Mouse (Mus musculus) retina, embryonic 14.5 days (tissue): ENCODE data around the gene Ift122.

Source experiments
- DNase-seq: peaks from one replicate; pipeline ENCODE4 v3.0.0-alpha.2; 2015; ENCODE audit warnings: low spot score

Ift122 gene

DNA sequence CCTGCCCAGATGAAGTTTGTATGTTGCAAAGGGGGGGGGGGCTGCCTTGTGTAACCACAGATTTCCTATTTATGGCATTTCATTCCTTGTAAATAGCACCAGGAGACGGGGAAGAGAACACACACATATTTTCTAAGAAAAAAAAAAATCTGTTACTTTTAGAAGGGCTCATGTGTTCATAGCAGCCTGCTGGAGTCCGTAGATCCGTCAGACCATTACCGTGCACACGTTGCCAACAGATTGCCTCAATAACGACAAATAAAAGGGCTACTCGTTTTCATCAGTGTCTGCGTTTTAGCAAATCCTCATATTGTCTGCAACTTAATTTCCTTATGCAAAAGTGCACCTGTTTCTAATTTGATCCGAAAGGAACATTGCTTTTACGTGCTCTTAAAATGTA is 73.1 kb downstream of the Ift122 start:
- no peak for DNase-seq

DNA sequence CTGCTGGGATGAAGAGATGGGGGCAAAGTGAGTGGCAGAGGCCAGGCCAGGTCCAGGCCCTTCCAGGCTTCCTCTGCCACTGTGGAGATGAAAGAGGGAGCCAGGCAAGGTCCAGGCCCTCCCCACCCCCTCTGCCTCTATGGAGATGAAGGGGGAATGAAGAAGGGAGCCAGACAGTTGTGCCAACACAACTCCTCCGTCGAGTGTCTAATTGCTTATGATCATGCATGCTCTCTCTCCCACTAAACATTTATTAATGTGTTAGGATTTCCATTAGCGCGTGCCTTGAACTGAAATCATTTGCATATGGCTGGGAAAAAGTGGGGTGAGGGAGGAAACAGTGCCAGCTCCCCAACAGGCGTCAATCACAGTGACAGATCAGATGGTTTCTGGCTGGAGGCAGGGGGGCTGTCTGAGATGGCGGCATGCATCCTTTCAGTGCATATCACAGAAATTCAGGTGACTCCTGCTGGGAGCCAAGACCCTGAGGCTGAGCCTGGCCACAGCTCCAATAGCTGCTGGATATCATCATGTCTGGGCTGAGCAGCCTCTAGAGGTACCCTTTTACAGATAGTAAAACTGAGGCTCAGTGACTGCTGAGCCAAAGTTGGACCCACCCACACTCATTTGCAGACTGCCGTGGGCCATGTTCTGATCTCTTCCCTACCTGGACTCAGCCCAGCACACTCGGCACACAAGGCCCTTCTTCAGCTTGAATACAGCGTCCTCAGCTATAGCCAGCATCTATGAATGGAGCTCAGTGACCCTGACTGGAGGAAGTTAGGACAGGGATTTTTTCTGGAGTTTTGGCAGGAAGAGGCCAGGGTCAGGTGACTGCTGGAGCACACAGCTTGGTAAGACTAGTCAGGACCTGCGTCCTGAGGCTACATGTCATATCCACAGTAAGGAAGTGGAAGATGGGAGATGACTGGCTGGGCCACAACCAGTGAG is 74.3 kb downstream of the Ift122 start:
- no peak for DNase-seq

DNA sequence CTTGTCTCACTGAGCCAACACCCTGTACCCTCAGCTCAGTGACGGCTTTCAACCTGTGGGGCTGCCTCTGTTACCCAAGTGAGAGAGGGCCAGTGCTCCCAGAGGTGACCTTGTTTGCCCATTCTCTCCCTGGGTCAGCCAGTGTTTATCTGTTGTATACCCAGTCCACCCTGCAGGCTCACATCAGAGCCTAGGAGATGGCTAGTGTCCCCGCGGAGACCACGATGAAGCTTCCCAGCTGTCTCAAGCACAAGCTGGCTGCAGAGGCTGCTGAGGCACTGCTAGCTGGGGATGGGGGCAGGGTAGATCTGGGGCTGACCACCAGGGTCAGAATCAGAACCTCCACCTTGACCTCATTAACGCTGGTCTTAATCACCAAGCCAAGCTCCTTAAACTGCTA is 76.7 kb downstream of the Ift122 start:
- DNase-seq, result peak; percentile 12

DNA sequence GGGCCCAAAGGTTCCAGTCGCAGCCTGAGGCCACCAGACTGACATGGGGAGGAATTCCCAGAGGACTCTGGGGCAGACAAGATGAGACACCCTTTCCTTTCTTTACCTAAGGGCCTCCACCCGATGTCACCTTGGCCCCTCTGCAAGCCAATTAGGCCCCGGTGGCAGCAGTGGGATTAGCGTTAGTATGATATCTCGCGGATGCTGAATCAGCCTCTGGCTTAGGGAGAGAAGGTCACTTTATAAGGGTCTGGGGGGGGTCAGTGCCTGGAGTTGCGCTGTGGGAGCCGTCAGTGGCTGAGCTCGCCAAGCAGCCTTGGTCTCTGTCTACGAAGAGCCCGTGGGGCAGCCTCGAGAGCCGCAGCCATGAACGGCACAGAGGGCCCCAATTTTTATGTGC is 78.4 kb downstream of the Ift122 start, which contains the start of gene Rho:
TSS of gene Rho (plus strand) at position 110 of the 400 bp plus-strand sequence.
- DNase-seq, result no peak

DNA sequence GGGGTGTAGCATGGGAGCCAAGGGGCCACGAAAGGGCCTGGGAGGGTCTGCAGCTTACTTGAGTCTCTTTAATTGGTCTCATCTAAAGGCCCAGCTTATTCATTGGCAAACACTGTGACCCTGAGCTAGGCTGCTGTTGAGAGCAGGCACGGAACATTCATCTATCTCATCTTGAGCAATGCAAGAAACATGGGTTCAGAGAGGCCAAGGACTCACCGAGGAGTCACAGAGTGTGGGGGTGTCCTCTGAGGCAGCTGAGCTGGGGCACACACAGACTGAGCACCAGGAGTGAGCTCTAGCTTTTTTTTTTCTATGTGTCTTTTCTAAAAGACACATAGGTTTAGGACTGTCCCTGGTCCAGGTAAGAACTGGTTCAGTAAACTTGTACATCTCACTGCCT is 79.1 kb downstream of the Ift122 start:
- DNase-seq, result no peak

DNA sequence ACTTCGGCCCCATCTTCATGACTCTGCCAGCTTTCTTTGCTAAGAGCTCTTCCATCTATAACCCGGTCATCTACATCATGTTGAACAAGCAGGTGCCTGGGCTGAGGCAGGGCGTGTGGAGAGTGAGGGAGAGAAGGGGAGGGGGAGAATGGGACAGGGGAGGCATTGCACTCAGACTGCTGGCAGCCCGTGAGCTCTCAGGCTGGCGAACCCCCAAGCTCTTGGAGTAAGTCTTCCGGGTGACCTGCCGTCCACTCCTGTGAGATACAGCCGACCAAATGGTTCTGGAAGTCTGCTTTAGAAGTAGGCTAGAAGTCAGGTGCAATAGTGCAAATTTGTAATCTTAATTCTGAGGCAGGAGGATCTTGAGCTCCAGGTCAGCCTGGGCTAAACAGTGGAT is 82.3 kb downstream of the Ift122 start:
- no peak for DNase-seq

DNA sequence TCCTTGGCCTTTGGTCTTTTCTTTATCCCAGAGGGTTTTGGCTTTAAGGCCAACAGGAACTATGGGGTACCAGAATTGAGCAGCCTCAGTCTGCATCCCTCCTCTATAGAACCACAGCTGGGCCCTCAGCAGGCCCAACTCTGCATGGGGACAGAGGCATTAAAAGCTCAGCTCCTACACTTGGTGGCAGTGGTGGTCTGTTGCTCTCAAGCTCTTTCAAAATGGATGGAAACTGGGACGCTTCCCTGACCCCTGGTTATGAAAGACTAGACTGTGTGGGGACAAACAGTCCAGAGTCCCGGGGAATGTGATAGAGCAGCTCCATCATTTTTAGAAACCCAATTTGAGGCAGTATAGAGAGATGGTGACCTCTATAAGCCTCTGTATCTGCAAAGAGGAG is 84.7 kb downstream of the Ift122 start:
- DNase-seq, result no peak

DNA sequence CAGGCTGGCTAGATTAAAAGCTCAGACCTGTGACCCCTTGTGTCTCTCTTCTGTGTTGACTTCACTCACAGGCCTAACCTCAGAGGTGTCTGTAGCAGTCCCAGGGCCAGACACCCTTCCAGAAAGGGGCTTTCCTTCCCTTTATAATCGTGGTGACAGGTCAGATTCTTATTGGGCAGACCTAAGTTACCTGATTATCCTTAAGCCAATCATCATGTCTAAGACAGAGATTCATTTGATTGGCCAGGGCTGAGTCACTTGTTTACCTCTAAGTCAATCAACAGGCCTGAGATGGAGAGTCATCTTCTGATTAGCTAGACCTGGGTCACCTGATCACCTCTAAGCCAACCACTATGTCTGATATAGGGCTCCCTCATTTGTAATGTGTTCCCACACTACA is 85.5 kb downstream of the Ift122 start:
- no peak for DNase-seq

DNA sequence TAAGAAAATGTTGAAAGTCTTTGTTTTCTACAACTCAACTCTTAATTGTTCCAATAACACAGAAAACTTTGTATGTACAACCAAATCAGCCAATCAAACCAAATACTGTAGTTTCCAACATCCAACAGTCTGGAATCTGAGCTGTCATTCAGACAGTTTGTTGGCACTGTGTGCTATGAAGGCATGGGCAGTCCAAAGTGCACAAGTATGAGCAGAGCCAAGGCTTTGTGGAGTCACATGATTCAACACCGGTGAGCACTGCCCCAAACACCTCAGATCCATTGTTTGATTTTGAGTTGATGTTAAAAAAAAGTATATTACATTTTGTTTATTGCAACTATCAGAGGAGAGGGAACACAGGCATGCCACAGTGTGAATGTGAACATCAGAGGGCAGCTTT is 87.3 kb downstream of the Ift122 start:
- DNase-seq, result no peak

DNA sequence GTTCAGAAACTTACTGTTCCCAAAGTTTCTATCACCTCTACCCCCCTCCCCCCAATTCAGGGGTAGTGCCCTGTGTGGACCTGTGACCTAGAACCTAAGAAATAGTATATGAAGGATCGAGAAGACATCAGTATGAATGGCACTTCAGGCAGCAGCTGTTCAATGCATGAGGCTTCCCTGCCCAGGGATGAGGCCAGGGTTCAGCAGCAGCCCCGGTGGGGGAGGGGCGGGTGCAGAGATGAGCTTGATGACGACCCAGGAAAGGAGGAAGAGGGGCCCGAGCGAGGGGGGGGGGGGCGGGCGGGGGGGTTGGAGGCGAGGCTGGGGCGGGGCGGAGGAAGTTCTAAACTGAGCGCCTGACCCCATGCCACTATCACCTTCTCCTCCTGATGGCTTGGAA is 87.9 kb downstream of the Ift122 start:
- peak; percentile 56 for DNase-seq

DNA sequence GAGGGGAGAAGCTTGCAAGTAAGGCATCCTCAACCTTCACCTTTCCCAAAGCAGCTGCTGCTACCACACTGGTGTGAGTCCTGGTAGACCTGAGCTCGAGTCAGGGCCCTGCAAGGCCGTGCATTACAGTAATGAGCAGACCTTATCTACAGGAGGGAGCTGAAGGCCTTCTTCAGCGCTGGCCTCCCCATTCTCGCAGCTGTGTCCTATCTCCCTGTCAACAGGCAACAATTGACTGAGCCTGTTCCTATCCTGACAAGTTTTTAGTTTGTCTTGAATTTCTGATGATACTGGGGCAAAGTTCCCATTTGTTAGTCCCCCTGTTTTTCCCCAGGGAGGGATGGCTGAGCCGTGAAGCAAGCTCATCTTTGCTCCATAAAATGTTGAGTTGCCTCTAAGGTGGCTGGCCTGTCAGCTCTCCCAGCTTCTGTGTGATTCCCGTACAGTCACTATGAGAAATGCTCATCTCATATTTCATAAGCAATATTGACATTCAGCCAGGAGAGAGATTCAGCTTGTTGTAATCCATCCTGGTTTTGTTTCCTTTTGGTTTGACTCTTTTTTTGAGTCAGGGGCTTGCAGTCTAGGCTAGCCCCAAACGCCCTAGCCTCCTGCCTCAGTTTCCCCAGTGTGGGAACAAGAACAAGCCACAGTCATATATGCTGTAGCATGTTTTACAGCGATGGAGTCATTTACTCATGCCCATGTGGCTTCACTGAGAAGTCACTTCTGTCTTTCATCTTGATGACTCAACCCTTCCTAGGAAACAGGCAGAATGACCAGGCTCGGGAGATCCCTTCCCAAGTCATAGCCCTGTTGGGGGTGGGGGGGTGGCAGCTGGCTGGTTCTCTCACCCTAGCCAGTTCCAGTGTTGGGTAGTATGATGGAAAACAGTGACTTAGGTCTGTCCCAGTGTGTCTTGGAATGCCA is 90.5 kb downstream of the Ift122 start:
- no peak for DNase-seq

DNA sequence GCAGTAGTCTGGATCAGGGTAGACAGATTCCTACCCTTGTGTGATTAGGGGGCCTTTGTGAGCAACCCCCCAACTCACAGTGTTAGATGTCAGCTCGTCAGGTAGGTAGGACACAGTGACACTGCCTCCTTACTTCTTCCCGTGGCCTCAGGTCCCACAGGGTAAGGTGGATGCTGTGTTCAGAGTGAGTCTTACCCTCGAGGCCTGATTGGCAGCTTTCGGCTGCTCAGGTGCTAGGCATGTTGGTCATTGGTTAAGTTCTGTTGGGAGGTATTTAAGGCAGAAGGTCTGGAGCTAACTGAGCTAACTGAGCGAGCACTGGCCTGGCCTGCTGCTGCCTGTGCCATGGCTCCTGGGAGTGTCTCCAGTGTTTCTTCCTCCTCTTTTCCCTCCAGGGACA is 91.4 kb downstream of the Ift122 start, which contains the start of gene H1foo:
TSS of gene H1foo (plus strand) at position 301 of the 400 bp plus-strand sequence.
- no peak for DNase-seq

DNA sequence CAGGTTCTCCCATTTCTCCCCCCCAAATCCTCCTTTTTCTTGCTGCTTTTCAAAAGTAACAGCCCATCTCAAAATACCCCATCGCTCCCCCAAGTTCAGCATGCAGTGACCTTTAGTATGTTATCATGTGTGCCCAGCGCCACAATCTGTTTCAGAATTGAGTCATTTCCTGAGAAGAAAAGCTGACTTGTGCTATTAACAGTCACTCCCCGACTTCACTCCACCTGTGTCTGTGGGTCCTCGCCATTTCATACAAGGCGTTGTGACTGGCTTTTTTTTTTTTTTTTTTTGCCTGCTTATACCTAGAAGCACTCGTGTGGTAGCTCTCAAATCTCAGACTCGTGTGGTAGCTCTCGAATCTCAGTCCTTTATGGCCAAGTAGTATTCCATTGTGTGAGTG is 92.4 kb downstream of the Ift122 start:
- DNase-seq, result no peak

DNA sequence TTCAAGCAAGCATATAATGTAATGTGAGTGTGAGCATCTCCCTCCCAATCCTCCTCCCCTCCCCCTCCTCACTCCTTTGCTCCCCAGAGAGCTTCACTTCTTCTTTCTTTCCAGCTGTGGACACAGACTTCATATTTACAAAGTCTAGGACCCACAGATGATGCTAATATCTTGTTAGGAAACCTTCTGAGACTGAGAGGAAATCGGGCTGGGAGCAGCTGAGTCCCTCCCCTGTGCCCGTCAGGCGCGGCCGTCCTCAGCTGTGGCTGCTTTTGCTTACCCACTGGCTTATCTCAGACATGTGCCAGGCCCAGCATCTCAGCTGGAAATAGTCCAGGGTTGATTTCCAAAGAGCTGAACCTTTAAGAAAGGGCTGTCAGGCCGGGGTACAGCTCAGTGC is 93.1 kb downstream of the Ift122 start:
- DNase-seq, result no peak

DNA sequence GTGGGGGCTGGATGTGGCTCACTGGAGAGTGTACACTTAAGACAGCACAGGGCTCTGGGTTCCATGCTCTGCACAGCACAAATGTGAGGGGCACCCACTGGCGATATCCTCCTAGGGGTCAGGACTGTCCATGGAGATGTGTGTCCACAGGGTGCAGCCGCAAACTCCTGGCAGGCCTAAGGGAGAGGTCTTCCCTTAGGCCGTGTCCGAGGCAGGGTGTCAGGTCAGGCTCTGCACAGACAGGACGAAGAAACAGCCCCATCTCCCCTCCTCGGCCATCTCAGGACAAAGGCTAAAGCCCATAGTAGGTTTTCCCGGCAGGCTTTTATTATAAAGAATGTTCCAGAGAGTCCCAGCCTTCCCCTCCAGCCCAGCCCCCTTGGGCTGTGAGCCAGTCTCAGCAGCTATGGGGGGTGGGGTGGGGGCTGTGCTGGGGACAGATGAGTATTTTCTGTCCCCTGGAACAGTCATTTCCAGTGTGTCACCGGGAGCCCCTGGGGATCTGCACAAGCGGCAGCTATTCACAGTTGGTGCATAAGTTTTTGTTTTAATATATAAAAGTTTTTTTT is 101.3 kb downstream of the Ift122 start:
- no peak for DNase-seq

DNA sequence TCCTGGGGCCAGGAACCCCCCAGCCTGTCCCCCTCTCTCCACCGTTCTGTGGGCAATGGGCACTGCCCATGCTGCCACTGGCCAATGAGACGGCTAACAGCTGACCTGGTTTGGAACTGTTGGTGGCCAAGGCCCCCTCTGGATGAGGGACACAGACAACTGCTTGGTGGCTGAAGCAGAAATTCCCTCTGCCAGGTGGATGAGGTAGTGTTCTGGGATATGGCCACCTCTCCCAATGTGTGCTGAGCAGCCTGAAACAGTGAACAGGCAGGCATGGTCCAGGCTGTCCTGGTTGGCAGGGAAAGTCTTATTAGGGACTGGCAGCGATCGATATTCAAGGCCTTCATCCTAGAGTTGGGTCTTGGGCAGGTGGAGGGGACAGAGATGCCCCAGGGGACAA is 101.9 kb downstream of the Ift122 start:
- DNase-seq, result no peak

DNA sequence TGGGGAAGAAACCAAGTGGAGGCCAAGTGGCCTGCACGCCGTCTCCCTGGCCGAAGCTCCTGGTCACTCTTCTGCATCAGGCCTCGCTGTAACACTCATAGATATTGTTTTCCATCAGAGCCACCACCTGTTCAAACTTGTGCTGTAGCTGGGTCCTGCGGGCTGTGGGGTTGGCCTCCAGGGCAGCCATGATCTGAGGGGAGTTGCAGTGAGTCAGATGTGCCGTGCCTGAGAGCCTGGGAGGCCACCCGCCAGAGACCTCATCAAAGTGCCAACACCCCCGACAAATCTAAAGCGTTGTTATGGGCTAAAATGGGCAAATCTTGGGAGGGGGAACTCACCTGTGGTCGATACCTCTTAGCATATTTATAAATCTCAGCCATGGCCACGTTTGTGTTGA is 102.4 kb downstream of the Ift122 start:
- DNase-seq, result no peak

DNA sequence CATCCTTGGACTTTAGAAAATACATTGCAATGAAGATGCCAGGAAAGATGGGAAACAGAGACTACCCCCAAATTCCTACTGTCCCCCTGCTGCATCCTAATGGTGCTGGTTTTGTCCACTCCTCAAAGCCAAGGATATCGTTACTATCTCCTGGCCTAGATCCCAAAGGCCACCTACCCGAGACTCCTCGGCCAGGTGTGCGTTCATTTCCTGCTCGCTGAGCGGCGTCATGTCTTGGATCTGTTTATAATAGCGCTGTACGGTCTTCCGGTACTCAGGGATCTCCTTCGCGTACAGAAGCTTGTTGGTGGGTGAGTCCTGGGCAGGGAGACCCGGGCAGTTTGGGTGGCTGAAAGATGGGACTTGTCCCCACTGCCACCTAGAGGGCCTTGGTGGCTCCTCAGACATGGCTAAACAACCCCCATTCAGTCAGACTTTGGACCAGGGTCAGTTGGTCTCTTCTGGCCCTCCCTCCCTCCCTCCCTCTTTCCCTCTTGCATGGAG is 103.2 kb downstream of the Ift122 start:
- DNase-seq, result no peak

DNA sequence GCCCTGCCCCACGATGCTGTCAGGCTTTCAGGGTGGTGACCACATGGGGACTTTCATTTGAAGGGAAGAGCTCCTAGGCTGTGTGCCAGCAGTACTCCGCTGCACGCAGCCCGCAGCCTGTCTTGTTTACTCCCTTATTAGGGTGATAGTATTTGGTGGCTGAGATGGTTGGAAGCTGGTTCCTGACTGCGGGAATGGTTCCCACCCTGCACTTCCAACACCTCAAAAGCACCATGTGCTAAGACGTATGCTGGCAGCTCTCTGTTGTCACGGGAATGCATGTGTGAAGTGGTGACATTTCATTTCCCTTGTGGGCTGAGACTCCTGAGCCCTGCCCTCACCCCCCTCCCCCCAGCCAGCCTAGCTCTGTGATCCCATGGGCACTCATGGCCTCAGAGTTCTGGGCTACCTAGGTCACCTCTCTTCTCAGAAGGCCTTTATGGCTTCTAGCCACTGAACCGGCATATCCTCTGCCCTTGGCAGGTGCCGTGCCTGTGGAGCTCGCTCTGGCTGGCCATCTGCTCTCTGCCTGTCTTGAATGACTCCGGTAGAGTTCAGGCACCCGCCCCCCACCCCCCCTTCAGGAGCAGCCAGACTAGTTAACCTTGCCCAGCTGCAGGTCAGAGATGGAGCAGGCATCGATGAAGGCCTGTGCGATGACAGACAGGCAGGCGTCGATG is 103.8 kb downstream of the Ift122 start:
- DNase-seq, result no peak

DNA sequence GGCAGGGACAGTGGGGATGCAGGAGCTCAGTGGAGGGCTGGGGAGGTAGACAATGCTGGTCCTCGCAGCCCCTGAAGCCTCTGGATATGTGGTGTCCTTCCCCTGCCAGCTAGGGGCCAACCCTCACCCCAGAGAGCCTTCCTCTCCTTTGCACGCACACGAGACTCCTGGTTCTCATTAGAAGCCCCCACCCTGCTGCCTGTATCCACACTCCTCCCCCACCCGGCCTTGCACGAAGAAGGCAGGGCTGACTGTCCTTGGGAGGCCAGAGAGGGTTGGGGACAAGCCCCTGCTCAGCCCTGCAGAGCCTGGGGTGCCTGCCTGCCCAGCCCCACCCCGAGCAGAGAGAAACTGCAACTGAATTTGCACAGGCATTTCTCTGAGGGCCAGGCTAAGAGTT is 104.4 kb downstream of the Ift122 start:
- DNase-seq, result no peak

DNA sequence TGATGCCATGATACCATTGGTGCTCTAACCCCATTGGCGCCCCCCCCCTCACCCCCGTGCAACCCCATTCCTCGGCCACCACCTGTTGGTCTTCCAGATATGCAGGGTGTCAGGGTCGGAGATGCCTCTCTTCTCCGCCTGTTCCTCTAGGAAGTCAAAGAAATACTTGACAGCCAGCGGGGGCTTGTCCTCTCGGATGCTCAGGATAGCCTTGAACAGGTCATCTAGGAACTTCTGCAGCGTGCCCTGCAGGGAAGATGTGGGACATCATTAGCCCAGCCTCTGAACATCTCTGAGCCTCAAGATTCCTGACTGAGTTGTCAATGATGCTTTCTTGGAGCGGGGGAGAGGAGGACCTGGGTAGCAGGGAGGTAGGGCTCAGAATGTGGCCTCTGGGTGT is 105.2 kb downstream of the Ift122 start:
- no peak for DNase-seq
